Comparison of ENCODE assay signal across 9 mouse cellular contexts in genomic region chr16:35627992-35628607, GRCm38 (mm10).
DNase-seq lines count a peak whose midpoint lies in the region; ATAC-seq and TF ChIP-seq lines count a peak whose summit lies in the region.
"Had no signal": no experiment of that assay in that cellular context is flagged by ENCODE, and none has a peak within 500 bp of the region (broad histone marks: within the 10 kb centered on the region; RNA-seq: fewer than 3 reads in every experiment).

No protein-coding gene starts in this region.

- no peaks in the 10 kb centered on the region for H3K9me3 ChIP-seq in midbrain, embryonic 10.5 days (replicated peaks)
- no peaks in the 10 kb centered on the region for H3K9me3 ChIP-seq in midbrain, embryonic 16.5 days (replicated peaks; ENCODE audit: control insufficient read depth, low read length, poor library complexity, severe bottlenecking)
- no peaks in the 10 kb centered on the region for H3K9me3 ChIP-seq in limb, embryonic 10.5 days (replicated peaks)
- no peaks in the 10 kb centered on the region for H3K9me3 ChIP-seq in stomach, embryonic 15.5 days
- H3K9me3 ChIP-seq: megakaryocyte, embryonic 14.5 days had no signal

- peaks cover 93% of the 10 kb centered on the region for H3K36me3 ChIP-seq in midbrain, embryonic 10.5 days
- no peaks in the 10 kb centered on the region for H3K36me3 ChIP-seq in midbrain, embryonic 16.5 days (ENCODE audit: control insufficient read depth, insufficient read depth, low read length)
- no peaks in the 10 kb centered on the region for H3K36me3 ChIP-seq in kidney, adult 2 months (ENCODE audit: control insufficient read depth, insufficient read depth, low read length)
- no peaks in the 10 kb centered on the region for H3K36me3 ChIP-seq in limb, embryonic 10.5 days
- no peaks in the 10 kb centered on the region for H3K36me3 ChIP-seq in stomach, embryonic 15.5 days

- peak; percentile 85 for DNase-seq in midbrain, embryonic 10.5 days (ENCODE audit: low spot score)
- DNase-seq in gastrocnemius, postnatal 36 days, result peak; percentile 66 to 74
- peak; percentile 72 for DNase-seq in kidney, adult 2 months
- peak; percentile 92 for DNase-seq in limb, embryonic 10.5 days (ENCODE audit: low spot score)
- peak; percentile 88 for DNase-seq in neural tube, embryonic 10.5 days (ENCODE audit: extremely low spot score, low spot score)

- H3K4me3 ChIP-seq in midbrain, embryonic 10.5 days, result no peak overlapping the region
- no peak overlapping the region for H3K4me3 ChIP-seq in midbrain, embryonic 16.5 days (ENCODE audit: low read depth, low read length)
- no peak overlapping the region for H3K4me3 ChIP-seq in cortical plate, adult 2 months (ENCODE audit: insufficient read depth, low read length)
- H3K4me3 ChIP-seq in kidney, adult 2 months (ENCODE audit: insufficient read depth, low read depth, low read length), result no peak overlapping the region
- no peak overlapping the region for H3K4me3 ChIP-seq in limb, embryonic 10.5 days
- H3K4me3 ChIP-seq in stomach, embryonic 15.5 days (replicated peaks), result no peak overlapping the region
- H3K4me3 ChIP-seq: megakaryocyte, embryonic 14.5 days had no signal

- no peak for ATAC-seq in midbrain, embryonic 16.5 days
- ATAC-seq in stomach, embryonic 15.5 days (ENCODE audit: insufficient read depth, low FRiP score, low read depth), result 0 out of 2 replicates have a peak, but pooled peaks have one; percentile 29

- peak; percentile 72 for TF ChIP-seq CTCF in cortical plate, adult 2 months (IDR thresholded peaks at IDR 0.05; ENCODE audit: extremely low read depth, insufficient read depth, low read length)
- TF ChIP-seq CTCF in kidney, adult 2 months (conservative IDR thresholded peaks at IDR 0.05; ENCODE audit: insufficient read depth, insufficient read length, low read depth, low read length), result peak; percentile 88

- peak overlapping the region; percentile 69 for H3K27ac ChIP-seq in midbrain, embryonic 10.5 days (replicated peaks)
- H3K27ac ChIP-seq in midbrain, embryonic 16.5 days (ENCODE audit: low read length), result no peak overlapping the region
- no peak overlapping the region for H3K27ac ChIP-seq in cortical plate, adult 2 months (ENCODE audit: insufficient read depth, low read length)
- no peak overlapping the region for H3K27ac ChIP-seq in kidney, adult 2 months (ENCODE audit: insufficient read depth, low read depth, low read length)
- H3K27ac ChIP-seq in limb, embryonic 10.5 days, result peak overlapping the region; percentile 17; the same call in 1 of the 2 replicates
- no peak overlapping the region for H3K27ac ChIP-seq in stomach, embryonic 15.5 days

- no peak for TF ChIP-seq POLR2A in cortical plate, adult 2 months (IDR thresholded peaks at IDR 0.05; ENCODE audit: extremely low read depth, insufficient read depth, low read length)
- no peak for TF ChIP-seq POLR2A in kidney, adult 2 months (IDR thresholded peaks at IDR 0.05; ENCODE audit: low read depth, low read length)

- no peak overlapping the region for H3K4me2 ChIP-seq in midbrain, embryonic 16.5 days (ENCODE audit: low read length)
- no peak overlapping the region for H3K4me2 ChIP-seq in stomach, embryonic 15.5 days

- WGBS in midbrain, embryonic 10.5 days, result 46% methylated on average over 10 of the region's 10 CpGs
- WGBS in midbrain, embryonic 16.5 days, result 40% methylated on average over 10 of the region's 10 CpGs
- 48% methylated on average over 10 of the region's 10 CpGs for WGBS in kidney, adult 2 months
- WGBS in limb, embryonic 10.5 days, result 35% methylated on average over 10 of the region's 10 CpGs
- WGBS in stomach, embryonic 15.5 days, result 38% methylated on average over 10 of the region's 10 CpGs

- H3K4me1 ChIP-seq in midbrain, embryonic 10.5 days, result peaks cover 41% of the 10 kb centered on the region
- H3K4me1 ChIP-seq in midbrain, embryonic 16.5 days (ENCODE audit: control insufficient read depth, insufficient read depth, low read length), result peaks cover 19% of the 10 kb centered on the region
- H3K4me1 ChIP-seq in cortical plate, adult 2 months (ENCODE audit: control insufficient read depth, insufficient read depth, low read length), result no peaks in the 10 kb centered on the region
- H3K4me1 ChIP-seq in kidney, adult 2 months (ENCODE audit: control insufficient read depth, insufficient read depth, low read length), result no peaks in the 10 kb centered on the region
- peaks cover 34% of the 10 kb centered on the region for H3K4me1 ChIP-seq in limb, embryonic 10.5 days
- peaks cover 11% of the 10 kb centered on the region; the same call in 1 of the 2 replicates for H3K4me1 ChIP-seq in stomach, embryonic 15.5 days
- H3K4me1 ChIP-seq: megakaryocyte, embryonic 14.5 days had no signal

- H3K27me3 ChIP-seq in midbrain, embryonic 10.5 days (ENCODE audit: low read depth, poor library complexity, severe bottlenecking), result no peaks in the 10 kb centered on the region
- H3K27me3 ChIP-seq in midbrain, embryonic 16.5 days (ENCODE audit: control insufficient read depth, insufficient read depth, low read depth, low read length), result no peaks in the 10 kb centered on the region
- no peaks in the 10 kb centered on the region for H3K27me3 ChIP-seq in kidney, adult 2 months (replicated peaks; ENCODE audit: control insufficient read depth, insufficient read depth, low read length)
- 0 out of 2 replicates have a peak, but pooled peaks cover 5% of the 10 kb centered on the region for H3K27me3 ChIP-seq in limb, embryonic 10.5 days (ENCODE audit: low read depth, poor library complexity, severe bottlenecking)
- H3K27me3 ChIP-seq in stomach, embryonic 15.5 days (replicated peaks), result no peaks in the 10 kb centered on the region

- no peak overlapping the region for H3K9ac ChIP-seq in midbrain, embryonic 16.5 days (ENCODE audit: low read depth, low read length)
- no peak overlapping the region for H3K9ac ChIP-seq in stomach, embryonic 15.5 days

- intact Hi-C loops in gastrocnemius, postnatal 36 days (cut with DNase I), result loop anchor here (2.0 to 5.0 kb wide), 3 partner anchors 87 to 309 kb away; partner anchors contain the start of gene Sema5b

Comparison
In these comparisons a context has a peak if more than half of its experiments do, and no peak if none do; other contexts are left out.
1. H3K27ac ChIP-seq: peak in midbrain, embryonic 10.5 days (single experiment) and limb, embryonic 10.5 days (single experiment); none in midbrain, embryonic 16.5 days (single experiment), cortical plate, adult 2 months (single experiment), kidney, adult 2 months (single experiment) and stomach, embryonic 15.5 days (single experiment).
2. Peak in every context shown above with its lines, with median percentiles within 50 percentile points of each other: DNase-seq.